Mouse (Mus musculus): Measurements from ENCODE around the gene Clvs2. TPM values are rescaled to one million over a fixed set of nuclear protein-coding genes. Genes with fewer than 3 reads are reported as not detected.

The Clvs2 gene
- polyA plus RNA-seq (2014; fragmentation: Nextera tagmentation; extraction: Ambion mirVana): 26.6 and 29.9 TPM in 2 replicates

GRCm38 (mm10) chr10:33624131-33624879 is at the start of gene Clvs2:
Clvs2 (minus strand) TSS chr10:33624769.
- ATAC-seq (ENCODE audit: low FRiP score) (peak; percentile 94), DNase-seq (ENCODE audit: low spot score) (peak; percentile 54)
- Histone ChIP-seq H3K9me3 (ENCODE audit: control insufficient read depth, low read length) (no peaks in the 10 kb centered on the region), H3K4me1 (replicated peaks; ENCODE audit: control insufficient read depth, insufficient read depth, low read length) (peaks cover 19% of the 10 kb centered on the region), H3K9ac (peak within 1 kb of the TSS; percentile 83), H3K27me3 (ENCODE audit: control insufficient read depth, insufficient read depth, low read length) (no peaks in the 10 kb centered on the region), H3K4me2 (replicated peaks) (peak within 1 kb of the TSS; percentile 68), H3K36me3 (replicated peaks; ENCODE audit: control insufficient read depth, insufficient read depth) (no peaks in the 10 kb centered on the region), H3K4me3 (replicated peaks; ENCODE audit: low read length) (peak within 1 kb of the TSS; percentile 49), H3K27ac (peak within 1 kb of the TSS; percentile 90)
- 1% methylated on average over 37 of the region's 37 CpGs for WGBS

- ATAC-seq (ENCODE audit: low FRiP score) (no peak), DNase-seq (ENCODE audit: low spot score) (peak; percentile 74)
- Histone ChIP-seq H3K4me1 (replicated peaks; ENCODE audit: control insufficient read depth, insufficient read depth, low read length) (no peaks in the 10 kb centered on the region), H3K36me3 (replicated peaks; ENCODE audit: control insufficient read depth, insufficient read depth) (no peaks in the 10 kb centered on the region), H3K4me3 (replicated peaks; ENCODE audit: low read length) (no peak overlapping the region), H3K4me2 (replicated peaks) (no peak overlapping the region), H3K27me3 (ENCODE audit: control insufficient read depth, insufficient read depth, low read length) (no peaks in the 10 kb centered on the region), H3K9me3 (ENCODE audit: control insufficient read depth, low read length) (no peaks in the 10 kb centered on the region), H3K27ac (no peak overlapping the region), H3K9ac (no peak overlapping the region)
These were observed 28.6 kb upstream of the Clvs2 start for GRCm38 (mm10) chr10:33653142-33653541.

GRCm38 (mm10) chr10:33623577-33623991 is 985 bp downstream of the Clvs2 start:
- peak overlapping the region; percentile 90 for H3K27ac ChIP-seq
- H3K4me2 ChIP-seq (replicated peaks): peak overlapping the region; percentile 68
- peak overlapping the region; percentile 83 for H3K9ac ChIP-seq
- H3K36me3 ChIP-seq (replicated peaks; ENCODE audit: control insufficient read depth, insufficient read depth): no peaks in the 10 kb centered on the region
- peak; percentile 78 for ATAC-seq (ENCODE audit: low FRiP score)
- H3K4me1 ChIP-seq (replicated peaks; ENCODE audit: control insufficient read depth, insufficient read depth, low read length): peaks cover 19% of the 10 kb centered on the region
- H3K27me3 ChIP-seq (ENCODE audit: control insufficient read depth, insufficient read depth, low read length): no peaks in the 10 kb centered on the region
- no peaks in the 10 kb centered on the region for H3K9me3 ChIP-seq (ENCODE audit: control insufficient read depth, low read length)
- H3K4me3 ChIP-seq (replicated peaks; ENCODE audit: low read length): peak overlapping the region; percentile 49
- DNase-seq (ENCODE audit: low spot score): no peak
- 18% methylated on average over 6 of the region's 6 CpGs for WGBS

- Histone ChIP-seq H3K27me3 (ENCODE audit: control insufficient read depth, insufficient read depth, low read length) (no peaks in the 10 kb centered on the region), H3K4me1 (replicated peaks; ENCODE audit: control insufficient read depth, insufficient read depth, low read length) (peaks cover 19% of the 10 kb centered on the region), H3K36me3 (replicated peaks; ENCODE audit: control insufficient read depth, insufficient read depth) (no peaks in the 10 kb centered on the region), H3K27ac (no peak overlapping the region), H3K9me3 (ENCODE audit: control insufficient read depth, low read length) (no peaks in the 10 kb centered on the region), H3K4me2 (replicated peaks) (peak overlapping the region; percentile 48), H3K9ac (no peak overlapping the region), H3K4me3 (replicated peaks; ENCODE audit: low read length) (peak overlapping the region; percentile 22)
- no peak for ATAC-seq (ENCODE audit: low FRiP score)
- WGBS: 83% methylated on average over 8 of the region's 8 CpGs
- DNase-seq (ENCODE audit: low spot score): no peak
These were observed 1.9 kb downstream of the Clvs2 start for GRCm38 (mm10) chr10:33622700-33623099.

GRCm38 (mm10) chr10:33616207-33616606 is 8.4 kb downstream of the Clvs2 start:
- 84% methylated on average over 2 of the region's 2 CpGs for WGBS
- no peak for DNase-seq (ENCODE audit: low spot score)
- H3K27ac ChIP-seq: no peak overlapping the region
- H3K4me2 ChIP-seq (replicated peaks): no peak overlapping the region
- H3K9me3 ChIP-seq (ENCODE audit: control insufficient read depth, low read length): no peaks in the 10 kb centered on the region
- H3K27me3 ChIP-seq (ENCODE audit: control insufficient read depth, insufficient read depth, low read length): no peaks in the 10 kb centered on the region
- no peak overlapping the region for H3K9ac ChIP-seq
- H3K4me3 ChIP-seq (replicated peaks; ENCODE audit: low read length): no peak overlapping the region
- ATAC-seq (ENCODE audit: low FRiP score): no peak
- no peaks in the 10 kb centered on the region; the same call in 1 of the 2 replicates for H3K4me1 ChIP-seq (replicated peaks; ENCODE audit: control insufficient read depth, insufficient read depth, low read length)
- no peaks in the 10 kb centered on the region for H3K36me3 ChIP-seq (replicated peaks; ENCODE audit: control insufficient read depth, insufficient read depth)

- H3K36me3 ChIP-seq (replicated peaks; ENCODE audit: control insufficient read depth, insufficient read depth): no peaks in the 10 kb centered on the region
- H3K4me1 ChIP-seq (replicated peaks; ENCODE audit: control insufficient read depth, insufficient read depth, low read length): no peaks in the 10 kb centered on the region
- H3K27me3 ChIP-seq (ENCODE audit: control insufficient read depth, insufficient read depth, low read length): no peaks in the 10 kb centered on the region
- WGBS: 70% methylated on average over 1 of the region's 1 CpGs
- H3K9ac ChIP-seq: no peak overlapping the region
- H3K9me3 ChIP-seq (ENCODE audit: control insufficient read depth, low read length): no peaks in the 10 kb centered on the region
- ATAC-seq (ENCODE audit: low FRiP score) (no peak), DNase-seq (ENCODE audit: low spot score) (no peak)
- no peak overlapping the region for H3K4me3 ChIP-seq (replicated peaks; ENCODE audit: low read length)
- no peak overlapping the region for H3K27ac ChIP-seq
- no peak overlapping the region for H3K4me2 ChIP-seq (replicated peaks)
These were observed 11.4 kb downstream of the Clvs2 start for GRCm38 (mm10) chr10:33613197-33613596.

- H3K9me3 ChIP-seq (ENCODE audit: control insufficient read depth, low read length): no peaks in the 10 kb centered on the region
- H3K4me3 ChIP-seq (replicated peaks; ENCODE audit: low read length): no peak overlapping the region
- 93% methylated on average over 16 of the region's 16 CpGs for WGBS
- no peak overlapping the region for H3K27ac ChIP-seq
- H3K4me1 ChIP-seq (replicated peaks; ENCODE audit: control insufficient read depth, insufficient read depth, low read length): no peaks in the 10 kb centered on the region
- H3K36me3 ChIP-seq (replicated peaks; ENCODE audit: control insufficient read depth, insufficient read depth): no peaks in the 10 kb centered on the region
- no peak overlapping the region for H3K9ac ChIP-seq
- ATAC-seq (ENCODE audit: low FRiP score): no peak
- no peak overlapping the region for H3K4me2 ChIP-seq (replicated peaks)
- H3K27me3 ChIP-seq (ENCODE audit: control insufficient read depth, insufficient read depth, low read length): no peaks in the 10 kb centered on the region
- no peak for DNase-seq (ENCODE audit: low spot score)
These were observed 31.8 kb downstream of the Clvs2 start for GRCm38 (mm10) chr10:33592732-33593131.

- H3K4me2 ChIP-seq (replicated peaks): no peak overlapping the region
- no peak overlapping the region for H3K9ac ChIP-seq
- DNase-seq (ENCODE audit: low spot score): no peak
- H3K4me1 ChIP-seq (replicated peaks; ENCODE audit: control insufficient read depth, insufficient read depth, low read length): no peaks in the 10 kb centered on the region
- ATAC-seq (ENCODE audit: low FRiP score): no peak
- no peaks in the 10 kb centered on the region for H3K9me3 ChIP-seq (ENCODE audit: control insufficient read depth, low read length)
- H3K27me3 ChIP-seq (ENCODE audit: control insufficient read depth, insufficient read depth, low read length): no peaks in the 10 kb centered on the region
- no peaks in the 10 kb centered on the region for H3K36me3 ChIP-seq (replicated peaks; ENCODE audit: control insufficient read depth, insufficient read depth)
- 77% methylated on average over 2 of the region's 2 CpGs for WGBS
- H3K4me3 ChIP-seq (replicated peaks; ENCODE audit: low read length): no peak overlapping the region
- no peak overlapping the region for H3K27ac ChIP-seq
These were observed 35.8 kb downstream of the Clvs2 start for GRCm38 (mm10) chr10:33588800-33589199.

- no peak for DNase-seq (ENCODE audit: low spot score)
- Histone ChIP-seq H3K27ac (no peak overlapping the region), H3K9ac (no peak overlapping the region), H3K36me3 (replicated peaks; ENCODE audit: control insufficient read depth, insufficient read depth) (no peaks in the 10 kb centered on the region), H3K9me3 (ENCODE audit: control insufficient read depth, low read length) (no peaks in the 10 kb centered on the region), H3K4me2 (replicated peaks) (no peak overlapping the region), H3K27me3 (ENCODE audit: control insufficient read depth, insufficient read depth, low read length) (no peaks in the 10 kb centered on the region), H3K4me3 (replicated peaks; ENCODE audit: low read length) (no peak overlapping the region), H3K4me1 (replicated peaks; ENCODE audit: control insufficient read depth, insufficient read depth, low read length) (no peaks in the 10 kb centered on the region)
- WGBS: 82% methylated on average over 2 of the region's 2 CpGs
- no peak for ATAC-seq (ENCODE audit: low FRiP score)
These were observed 37.5 kb downstream of the Clvs2 start for GRCm38 (mm10) chr10:33587118-33587517.

Data from hindbrain, embryonic 14.5 days (tissue).